Mouse (Mus musculus) CH12.LX (cell line): ENCODE results near the gene Slc16a9.

ENCODE experiments used
- MXI1 ChIP-seq: IDR thresholded peaks from 2 replicates; pipeline ENCODE4 v1.6.1; 2011; ENCODE audit warnings: mild to moderate bottlenecking, low read depth, low read length, improper control_type of control experiment
- PAX5 ChIP-seq: IDR thresholded peaks from 2 replicates; pipeline ENCODE4 v1.6.1; 2012; ENCODE audit warnings: low read length, inconsistent platforms, mixed read lengths

DNA sequence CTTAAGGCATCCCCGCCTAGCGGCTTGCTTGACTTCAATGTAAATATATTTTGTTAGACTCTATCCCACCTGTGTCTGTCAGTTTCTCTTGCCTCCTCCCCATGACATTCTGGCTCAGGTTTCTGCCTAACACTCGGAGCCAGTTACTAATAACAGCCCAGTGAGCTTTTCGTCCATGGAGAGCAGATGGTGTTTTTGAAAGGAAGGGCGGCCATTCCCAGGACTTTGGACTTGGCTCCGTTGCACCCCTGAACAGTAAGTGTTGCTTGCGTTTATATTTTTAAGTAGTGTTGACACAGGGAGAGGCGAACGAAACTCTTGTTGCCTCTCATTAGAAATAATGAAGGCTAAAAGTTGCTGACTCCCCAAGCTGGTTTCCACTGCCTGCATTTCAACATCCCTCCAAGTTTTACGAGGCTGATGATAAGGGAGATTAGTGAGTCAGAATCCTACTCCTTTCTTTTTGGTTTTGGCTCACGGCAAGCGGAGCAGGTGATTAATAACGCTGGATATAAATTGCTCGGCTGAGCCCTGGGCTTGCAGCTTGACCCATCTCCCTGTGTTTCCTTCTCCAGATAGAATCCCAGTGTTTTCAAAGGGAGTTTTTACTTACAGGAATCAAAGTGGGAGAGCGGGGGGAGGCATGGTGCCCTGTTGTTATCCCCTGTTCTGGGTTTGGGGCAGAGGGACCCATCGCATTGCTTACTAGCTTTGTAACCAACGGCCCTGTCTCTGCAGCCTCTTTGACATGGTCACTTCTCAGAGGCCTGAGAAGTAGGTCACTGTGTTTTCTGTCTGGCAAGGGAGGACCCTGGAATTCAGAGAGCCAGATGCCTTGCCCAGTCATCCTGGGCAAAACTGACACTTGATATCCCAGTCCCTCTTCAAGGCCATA is 40.1 kb upstream of the Slc16a9 start, which contains the start of gene Mrln:
- TF ChIP-seq MXI1 (no peak), PAX5 (no peak)
